Comparison of ENCODE assay signal across 20 mouse cellular contexts in the genomic region with DNA sequence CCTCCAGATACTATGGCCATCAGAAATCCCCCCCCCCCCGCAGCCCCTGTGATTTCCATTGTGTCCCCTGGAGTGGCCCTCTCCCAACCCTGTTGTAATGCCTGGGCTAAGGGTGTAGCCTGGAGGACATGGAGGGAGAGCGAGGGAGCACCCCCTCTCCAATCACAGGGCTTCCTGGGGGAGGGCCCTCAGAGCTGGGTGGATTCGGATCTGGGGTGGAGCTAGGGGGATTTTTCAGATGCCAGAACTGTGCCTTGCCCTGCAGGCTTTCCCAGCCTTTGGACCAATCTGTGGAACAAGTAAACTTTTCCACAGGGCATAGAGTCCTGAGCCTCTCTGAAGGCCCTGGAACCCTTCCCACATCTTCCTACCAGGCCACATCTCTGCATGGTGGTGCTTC.
DNase-seq lines count a peak whose midpoint lies in the region; ATAC-seq lines count a peak whose summit lies in the region.
"Had no signal": no experiment of that assay in that cellular context is flagged by ENCODE, and none has a peak within 500 bp of the region (broad histone marks: within the 10 kb centered on the region; RNA-seq: fewer than 3 reads in every experiment).

No protein-coding gene starts in this region.

- H3K4me3 ChIP-seq in kidney, embryonic 16.5 days (ENCODE audit: low read length): no peak overlapping the region
- no peak overlapping the region for H3K4me3 ChIP-seq in kidney, embryonic 15.5 days (replicated peaks)
- no peak overlapping the region for H3K4me3 ChIP-seq in limb, embryonic 13.5 days
- H3K4me3 ChIP-seq: forebrain, embryonic 13.5 days; hindbrain, embryonic 10.5 days; left cerebral cortex, adult 2 months; midbrain, embryonic 15.5 days; myocyte had no signal

- H3K27me3 ChIP-seq in kidney, embryonic 16.5 days (ENCODE audit: insufficient read depth, low read length): no peaks in the 10 kb centered on the region
- no peaks in the 10 kb centered on the region for H3K27me3 ChIP-seq in kidney, embryonic 15.5 days
- H3K27me3 ChIP-seq in limb, embryonic 13.5 days: no peaks in the 10 kb centered on the region
- H3K27me3 ChIP-seq: forebrain, embryonic 13.5 days; midbrain, embryonic 15.5 days had no signal

- WGBS in kidney, embryonic 16.5 days: 72% methylated on average over 3 of the region's 3 CpGs
- WGBS in kidney, embryonic 15.5 days: 80% methylated on average over 3 of the region's 3 CpGs
- WGBS in limb, embryonic 13.5 days: 58% methylated on average over 3 of the region's 3 CpGs

- no peaks in the 10 kb centered on the region for H3K4me1 ChIP-seq in kidney, embryonic 16.5 days (ENCODE audit: insufficient read depth, low read length)
- H3K4me1 ChIP-seq in kidney, embryonic 15.5 days: peaks cover 17% of the 10 kb centered on the region; the same call in 1 of the 2 replicates
- H3K4me1 ChIP-seq in limb, embryonic 13.5 days: peaks cover 78% of the 10 kb centered on the region
- H3K4me1 ChIP-seq: midbrain, embryonic 15.5 days had no signal

- H3K4me2 ChIP-seq in kidney, embryonic 16.5 days (replicated peaks; ENCODE audit: low read depth, low read length): no peak overlapping the region
- no peak overlapping the region for H3K4me2 ChIP-seq in kidney, embryonic 15.5 days
- H3K4me2 ChIP-seq in limb, embryonic 13.5 days (replicated peaks): no peak overlapping the region
- H3K4me2 ChIP-seq: forebrain, embryonic 13.5 days; midbrain, embryonic 15.5 days had no signal

- DNase-seq in urinary bladder, adult 2 months (ENCODE audit: low spot score): peak; percentile 8
- no peak for DNase-seq in urinary bladder, postnatal 10 days (ENCODE audit: low spot score)
- DNase-seq in adipocyte (ENCODE audit: low spot score): peak; percentile 25
- DNase-seq in ovary, adult 18-20 months (ENCODE audit: low spot score): no peak
- no peak for DNase-seq in spleen, adult 12 weeks (ENCODE audit: low spot score)
- DNase-seq: cerebellum, adult 18-20 months; embryo, embryonic 11 days; gastrocnemius, postnatal 25 days; kidney, adult 18-20 months; layer of hippocampus, adult 9-11 months; liver; thymus, postnatal 25 days had no signal

- ATAC-seq in kidney, embryonic 16.5 days (ENCODE audit: low FRiP score, low TSS enrichment): peak; percentile 54; the same call in 1 of the 2 replicates
- ATAC-seq in kidney, embryonic 15.5 days (replicated peaks; ENCODE audit: low FRiP score): no peak
- peak; percentile 60; the same call in 1 of the 2 replicates for ATAC-seq in limb, embryonic 13.5 days (ENCODE audit: low FRiP score, low read depth)
- ATAC-seq: forebrain, embryonic 13.5 days; midbrain, embryonic 15.5 days had no signal

- no peaks in the 10 kb centered on the region for H3K36me3 ChIP-seq in kidney, embryonic 16.5 days (ENCODE audit: insufficient read depth, low read length)
- H3K36me3 ChIP-seq in kidney, embryonic 15.5 days: no peaks in the 10 kb centered on the region
- H3K36me3 ChIP-seq in limb, embryonic 13.5 days: no peaks in the 10 kb centered on the region
- H3K36me3 ChIP-seq: hindbrain, embryonic 10.5 days; midbrain, embryonic 15.5 days had no signal

- no peak overlapping the region for H3K9ac ChIP-seq in kidney, embryonic 16.5 days (replicated peaks; ENCODE audit: low read length)
- no peak overlapping the region for H3K9ac ChIP-seq in kidney, embryonic 15.5 days
- H3K9ac ChIP-seq in limb, embryonic 13.5 days: no peak overlapping the region
- H3K9ac ChIP-seq: forebrain, embryonic 13.5 days; midbrain, embryonic 15.5 days had no signal

- no peak overlapping the region for H3K27ac ChIP-seq in kidney, embryonic 16.5 days (ENCODE audit: low read length)
- H3K27ac ChIP-seq in kidney, embryonic 15.5 days: no peak overlapping the region
- peak overlapping the region; percentile 73 for H3K27ac ChIP-seq in limb, embryonic 13.5 days
- H3K27ac ChIP-seq: forebrain, embryonic 13.5 days; hindbrain, embryonic 10.5 days; left cerebral cortex, adult 2 months; midbrain, embryonic 15.5 days had no signal

- no peaks in the 10 kb centered on the region for H3K9me3 ChIP-seq in kidney, embryonic 16.5 days (ENCODE audit: low read length)
- H3K9me3 ChIP-seq in kidney, embryonic 15.5 days (replicated peaks): no peaks in the 10 kb centered on the region
- no peaks in the 10 kb centered on the region for H3K9me3 ChIP-seq in limb, embryonic 13.5 days
- H3K9me3 ChIP-seq: forebrain, embryonic 13.5 days; hindbrain, embryonic 10.5 days; midbrain, embryonic 15.5 days had no signal

Comparison
In these comparisons a context has a peak if more than half of its experiments do, and no peak if none do; other contexts are left out.
1. DNase-seq: peak in urinary bladder, adult 2 months (single experiment) and adipocyte (single experiment); none in urinary bladder, postnatal 10 days (single experiment), ovary, adult 18-20 months (single experiment) and spleen, adult 12 weeks (single experiment).